Mouse (Mus musculus): ENCODE measurements around the gene Ptgis. TPM values are rescaled to one million over a fixed set of nuclear protein-coding genes. Genes with fewer than 3 reads are reported as not detected.

Ptgis gene
- polyA plus RNA-seq, 1 experiment = 116 TPM

GRCm38 (mm10) chr2:167141810-167142209 lies 98.6 kb downstream of the Ptgis start:
- TF ChIP-seq POLR2A (IDR thresholded peaks at IDR 0.05; ENCODE audit: insufficient read length, low read depth) (no peak), USF1 (IDR thresholded peaks at IDR 0.05; ENCODE audit: low read depth) (no peak), E2F4 (IDR thresholded peaks at IDR 0.05; ENCODE audit: insufficient read depth) (no peak), MYOG (IDR thresholded peaks at IDR 0.05; ENCODE audit: control insufficient read depth in 1 of 3, insufficient read depth in 1 of 3, insufficient read length in 2 of 3, low read depth in 2 of 3) (no peak), TCF3 (IDR thresholded peaks at IDR 0.05; ENCODE audit: insufficient read length, low read depth) (no peak), POLR2AphosphoS2 (IDR thresholded peaks at IDR 0.05; ENCODE audit: insufficient read length, low read depth) (no peak), MAX (IDR thresholded peaks at IDR 0.05; ENCODE audit: low read depth) (no peak), CEBPB (IDR thresholded peaks at IDR 0.05; ENCODE audit: insufficient read depth, poor library complexity, severe bottlenecking) (no peak), SRF (IDR thresholded peaks at IDR 0.05; ENCODE audit: control insufficient read depth, insufficient read length, low read depth) (no peak), REST (IDR thresholded peaks at IDR 0.05; ENCODE audit: insufficient read depth, insufficient read length) (no peak), MYOD1 (IDR thresholded peaks at IDR 0.05; ENCODE audit: control insufficient read depth in 1 of 3, insufficient read length in 2 of 3, low read depth in 2 of 3) (no peak)
- Histone ChIP-seq H3K4me2 (ENCODE audit: low read depth) (no peak overlapping the region), H3ac (ENCODE audit: control insufficient read depth, insufficient read length) (no peak overlapping the region), H3K79me2 (ENCODE audit: control insufficient read depth, insufficient read depth) (no peaks in the 10 kb centered on the region), H3K27me3 (ENCODE audit: control insufficient read depth, insufficient read depth, insufficient read length) (peaks cover 36% of the 10 kb centered on the region), H3K4me3 (no peak overlapping the region), H3K36me3 (ENCODE audit: control insufficient read depth, insufficient read depth) (no peaks in the 10 kb centered on the region)

Other genes starting within 250 kb of the Ptgis start
- 65.4 TPM for gene Stau1, start 244.3 kb downstream of the Ptgis start, polyA plus RNA-seq (2012; fragmentation: generic; extraction: Trizol)
- 46.9 TPM for gene Ddx27, start 225.4 kb downstream of the Ptgis start, polyA plus RNA-seq (2012; fragmentation: generic; extraction: Trizol)
- gene Znfx1, start 177.6 kb downstream of the Ptgis start, polyA plus RNA-seq (2012; fragmentation: generic; extraction: Trizol) = 23.3 TPM
- gene Kcnb1, start 50.4 kb downstream of the Ptgis start, polyA plus RNA-seq (2012; fragmentation: generic; extraction: Trizol) = 0.42 TPM
- gene B4galt5, start 108.6 kb upstream of the Ptgis start, polyA plus RNA-seq (2012; fragmentation: generic; extraction: Trizol) = 70.0 TPM
- 26.4 TPM for gene Slc9a8, start 181.1 kb upstream of the Ptgis start, polyA plus RNA-seq (2012; fragmentation: generic; extraction: Trizol)

Measured in myocyte (in vitro differentiated cells).